Mouse (Mus musculus) bone marrow, adult 2 months (tissue): ENCODE measurements around the gene Otop2. TPM values are rescaled to one million over a fixed set of nuclear protein-coding genes. Genes with fewer than 3 reads are reported as not detected.

Experiments used
- H3K27ac ChIP-seq: fragments of 200-500 bp; 2 replicates; pipeline ENCODE4 v1.5.1; 2012; ENCODE audit warnings: low read depth, mild to moderate bottlenecking, control low read depth, inconsistent platforms, low read length; ENCODE audit not compliant: control insufficient read depth, poor library complexity, insufficient read depth
- H3K4me1 ChIP-seq: fragments of 200-500 bp; 2 replicates; pipeline ENCODE4 v1.6.1; 2011; ENCODE audit warnings: low read length; ENCODE audit not compliant: control insufficient read depth, insufficient read depth
- H3K4me3 ChIP-seq: fragments of 200-500 bp; replicated peaks from 2 replicates; pipeline ENCODE3; 2011; ENCODE audit warnings: mild to moderate bottlenecking, low read depth, low read length, control low read depth; ENCODE audit not compliant: control insufficient read depth
- CTCF ChIP-seq: fragments of 200-500 bp; IDR thresholded peaks from 2 replicates; pipeline ENCODE4 v1.5.1; 2011; ENCODE audit warnings: low read length, control low read depth; ENCODE audit not compliant: control insufficient read depth, insufficient read depth
- POLR2A ChIP-seq: fragments of 200-500 bp; IDR thresholded peaks from 2 replicates; pipeline ENCODE4 v1.6.1; 2011; ENCODE audit warnings: low read depth, mild to moderate bottlenecking, control low read depth, low read length, borderline replicate concordance; ENCODE audit not compliant: control insufficient read depth
- WGBS: fragments of 180-500 bp; shearing (Covaris S2); methylation state at CpG from one replicate; pipeline ENCODE4 v1.1.7; 2018; 5-methylcytosine and 5-hydroxymethylcytosine counted together
- polyA plus RNA-seq: library from polyadenylated mRNA; stranded (reverse); fragments of >200 nt; gene quantifications from 2 replicates; pipeline ENCODE4 v1.2.4, GENCODE M21; 2011; ENCODE audit warnings: low replicate concordance; ENCODE audit not compliant: missing spikeins, insufficient read depth, insufficient read length

The Otop2 gene
- polyA plus RNA-seq, 1 experiment, result not detected

DNA sequence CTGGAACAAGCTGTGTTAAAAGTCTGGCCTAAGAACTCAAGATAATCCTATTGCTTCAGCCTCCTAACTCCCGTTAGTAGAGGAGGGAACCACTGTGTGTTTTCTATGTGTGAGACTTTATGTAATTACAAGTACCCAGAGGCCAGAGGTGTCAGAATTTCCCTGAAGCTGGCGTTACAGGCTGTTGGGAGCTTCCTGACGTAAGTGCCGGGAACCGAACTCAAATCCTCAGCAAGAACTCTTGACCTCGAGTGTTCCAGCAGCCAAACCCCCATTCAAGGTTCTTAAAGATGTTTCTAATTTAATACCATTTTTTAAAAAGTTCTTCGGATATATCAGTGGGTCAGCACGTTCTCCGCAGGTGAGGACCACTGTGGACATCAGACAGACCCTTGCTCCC lies 74.3 kb downstream of the Otop2 start:
- TF ChIP-seq POLR2A (no peak), CTCF (no peak)
- no peak overlapping the region for H3K27ac ChIP-seq
- 65% methylated on average over 9 of the region's 9 CpGs for WGBS

More for the DNA sequence above, 74.3 kb downstream of the Otop2 start:
- Histone ChIP-seq H3K4me3 (no peak overlapping the region), H3K4me1 (no peaks in the 10 kb centered on the region)

Other genes starting within 250 kb of the Otop2 start
- gene Cd300e, start 245.0 kb upstream of the Otop2 start, polyA plus RNA-seq, result not detected in 2 replicates
- 5.3 and 11.6 TPM in 2 replicates for gene Rab37, start 215.7 kb upstream of the Otop2 start, polyA plus RNA-seq
- 39.9 and 79.7 TPM in 2 replicates for gene Cd300lf, start 173.2 kb upstream of the Otop2 start, polyA plus RNA-seq
- gene Slc9a3r1, start 143.8 kb upstream of the Otop2 start, polyA plus RNA-seq, result 21.9 and 51.0 TPM in 2 replicates
- gene Tmem104, start 119.7 kb upstream of the Otop2 start, polyA plus RNA-seq, result 3.1 and 5.8 TPM in 2 replicates
- 19.4 and 24.2 TPM in 2 replicates for gene Nat9, start 119.3 kb upstream of the Otop2 start, polyA plus RNA-seq
- gene Grin2c, start 39.9 kb upstream of the Otop2 start, polyA plus RNA-seq, result not detected in 2 replicates
- 9.9 and 21.2 TPM in 2 replicates for gene Fdxr, start 30.1 kb upstream of the Otop2 start, polyA plus RNA-seq
- 0.77 and 1.4 TPM in 2 replicates for gene Fads6, start 9.5 kb upstream of the Otop2 start, polyA plus RNA-seq
- gene Ush1g, start 14.9 kb downstream of the Otop2 start, polyA plus RNA-seq, result 0.29 TPM in 1 of 2 replicates, not detected in the other
- gene Otop3, start 27.6 kb downstream of the Otop2 start, polyA plus RNA-seq, result not detected in 2 replicates
- 3.4 and 4.3 TPM in 2 replicates for gene Hid1, start 60.6 kb downstream of the Otop2 start, polyA plus RNA-seq
- 1.4 and 3.1 TPM in 2 replicates for gene Cdr2l, start 74.8 kb downstream of the Otop2 start, polyA plus RNA-seq
- 31.1 and 51.9 TPM in 2 replicates for gene Mrpl58, start 96.6 kb downstream of the Otop2 start, polyA plus RNA-seq
- 316 and 521 TPM in 2 replicates for gene Atp5h, start 112.8 kb downstream of the Otop2 start, polyA plus RNA-seq
- gene Kctd2, start 113.0 kb downstream of the Otop2 start, polyA plus RNA-seq, result 14.0 and 32.4 TPM in 2 replicates
- not detected in 2 replicates for gene Trim80, start 133.4 kb downstream of the Otop2 start, polyA plus RNA-seq
- gene Slc16a5, start 155.3 kb downstream of the Otop2 start, polyA plus RNA-seq, result 1.8 TPM in 1 of 2 replicates, not detected in the other
- 4.4 and 18.7 TPM in 2 replicates for gene Armc7, start 168.5 kb downstream of the Otop2 start, polyA plus RNA-seq
- 47.5 and 56.4 TPM in 2 replicates for gene Nt5c, start 184.7 kb downstream of the Otop2 start, polyA plus RNA-seq
- 106 and 149 TPM in 2 replicates for gene Jpt1, start 207.2 kb downstream of the Otop2 start, polyA plus RNA-seq
- 188 and 202 TPM in 2 replicates for gene Sumo2, start 229.1 kb downstream of the Otop2 start, polyA plus RNA-seq